Mouse (Mus musculus) kidney, postnatal 14 days (tissue): ENCODE measurements at regions not wholly inside any gene's neighbourhood (a gene's known extent, or its start where the extent isn't known, plus 50 kb on each side); places are given as distances from the start of the nearest gene placed in this dataset.
A peak's percentile ranks its signal among the peaks of the same experiment; 100 is the strongest.

Source experiments
- DNase-seq: peaks from one replicate; pipeline ENCODE4 v3.0.0; 2022; ENCODE audit warnings: mixed read lengths

- DNase-seq, result no peak
Measured at GRCm38 (mm10) chr3:149410518-149410917, 420.2 kb upstream of the Adgrl2 start.

GRCm38 (mm10) chr3:149408858-149409257, 418.5 kb upstream of the Adgrl2 start:
- DNase-seq, result no peak

GRCm38 (mm10) chr3:149405872-149406271, 415.5 kb upstream of the Adgrl2 start:
- DNase-seq, result no peak

GRCm38 (mm10) chr3:149404691-149405090, 414.3 kb upstream of the Adgrl2 start:
- DNase-seq, result no peak

- DNase-seq, result no peak
Measured at GRCm38 (mm10) chr3:149402496-149402895, 412.1 kb upstream of the Adgrl2 start.

- no peak for DNase-seq
Measured at GRCm38 (mm10) chr3:149395082-149395481, 404.7 kb upstream of the Adgrl2 start.

- DNase-seq, result no peak
Measured at GRCm38 (mm10) chr3:149393317-149394172, 403.2 kb upstream of the Adgrl2 start.

- no peak for DNase-seq
Measured at GRCm38 (mm10) chr3:149392164-149392563, 401.8 kb upstream of the Adgrl2 start.

GRCm38 (mm10) chr3:149387537-149387936, 397.2 kb upstream of the Adgrl2 start:
- DNase-seq, result no peak

GRCm38 (mm10) chr3:149386027-149386426, 395.7 kb upstream of the Adgrl2 start:
- no peak for DNase-seq

- no peak for DNase-seq
Measured at GRCm38 (mm10) chr3:149385336-149385735, 395.0 kb upstream of the Adgrl2 start.

- peak; percentile 9 for DNase-seq
Measured at GRCm38 (mm10) chr3:149381559-149382245, 391.3 kb upstream of the Adgrl2 start.

- no peak for DNase-seq
Measured at GRCm38 (mm10) chr3:149381051-149381450, 390.7 kb upstream of the Adgrl2 start.

GRCm38 (mm10) chr3:149379866-149380472, 389.6 kb upstream of the Adgrl2 start:
- no peak for DNase-seq

- no peak for DNase-seq
Measured at GRCm38 (mm10) chr3:149379249-149379865, 389.0 kb upstream of the Adgrl2 start.

GRCm38 (mm10) chr3:149371439-149371838, 381.1 kb upstream of the Adgrl2 start:
- DNase-seq, result no peak

GRCm38 (mm10) chr3:149370517-149371227, 380.3 kb upstream of the Adgrl2 start:
- DNase-seq, result no peak

- no peak for DNase-seq
Measured at GRCm38 (mm10) chr3:149367888-149368287, 377.5 kb upstream of the Adgrl2 start.

GRCm38 (mm10) chr3:149360164-149360563, 369.8 kb upstream of the Adgrl2 start:
- DNase-seq, result no peak

- no peak for DNase-seq
Measured at GRCm38 (mm10) chr3:149358570-149359193, 368.3 kb upstream of the Adgrl2 start.

- no peak for DNase-seq
Measured at GRCm38 (mm10) chr3:149357903-149358569, 367.7 kb upstream of the Adgrl2 start.
